Mouse (Mus musculus) lung, adult 2 months (tissue): ENCODE measurements around the gene Ficd.

Experiments used
- CTCF ChIP-seq: fragments of 200-500 bp; IDR thresholded peaks from 2 replicates; pipeline ENCODE4 v1.5.1; 2011; ENCODE audit warnings: mild to moderate bottlenecking, low read length, control low read depth; ENCODE audit not compliant: insufficient read depth
- POLR2A ChIP-seq: fragments of 200-500 bp; IDR thresholded peaks from 2 replicates; pipeline ENCODE4 v1.6.1; 2011; ENCODE audit warnings: low read depth, mild to moderate bottlenecking, control low read depth, low read length, borderline replicate concordance; ENCODE audit errors: extremely low read depth

- TF ChIP-seq CTCF, result no peak
- peak; percentile 69 for TF ChIP-seq POLR2A
These were observed 35.9 kb downstream of the Ficd start for GRCm38 (mm10) chr5:113771213-113772162.
